Mouse (Mus musculus) heart, postnatal 36 days (tissue): ENCODE data around the gene Tex12. TPM values are rescaled to one million over a fixed set of nuclear protein-coding genes. Genes with fewer than 3 reads are reported as not detected.

Experiments
- DNase-seq, 2 experiments: peaks; one replicate each; pipeline ENCODE4 v3.0.0; 2021 to 2022
- intact Hi-C: fragments of 180-260 bp; cut with DNase I; formaldehyde crosslinking; loops from one replicate; pipeline ENCODE4 v1.15.1; 2025
- total RNA-seq, 2 experiments: library from RNA; stranded (reverse); gene quantifications; 2 replicates each; pipeline ENCODE4 v1.2.3; 2021

The Tex12 gene
- total RNA-seq, 2 experiments from 2014 or later, result not detected

DNA sequence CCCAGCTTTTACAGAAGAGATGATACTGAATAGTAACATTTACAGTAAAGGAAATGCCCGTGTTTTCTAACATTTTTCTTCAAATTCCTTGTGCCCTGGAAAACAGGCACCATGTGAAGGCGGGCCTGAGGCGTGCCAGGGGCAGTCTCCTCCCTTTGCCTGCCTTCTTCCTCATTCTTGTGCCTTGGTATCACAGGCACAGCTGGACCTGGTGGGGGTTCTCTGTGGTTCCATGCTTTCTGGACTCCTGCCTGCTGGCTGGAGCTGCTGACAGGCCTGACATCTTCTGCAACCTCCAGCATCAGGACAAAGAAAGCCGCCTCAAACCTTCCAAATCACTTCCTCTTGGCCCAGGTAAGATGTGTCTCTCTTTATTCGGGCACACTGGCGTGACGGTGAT, 4.0 kb upstream of the Tex12 start:
- DNase-seq, result no peak
- intact Hi-C loops, result no loop called here

DNA sequence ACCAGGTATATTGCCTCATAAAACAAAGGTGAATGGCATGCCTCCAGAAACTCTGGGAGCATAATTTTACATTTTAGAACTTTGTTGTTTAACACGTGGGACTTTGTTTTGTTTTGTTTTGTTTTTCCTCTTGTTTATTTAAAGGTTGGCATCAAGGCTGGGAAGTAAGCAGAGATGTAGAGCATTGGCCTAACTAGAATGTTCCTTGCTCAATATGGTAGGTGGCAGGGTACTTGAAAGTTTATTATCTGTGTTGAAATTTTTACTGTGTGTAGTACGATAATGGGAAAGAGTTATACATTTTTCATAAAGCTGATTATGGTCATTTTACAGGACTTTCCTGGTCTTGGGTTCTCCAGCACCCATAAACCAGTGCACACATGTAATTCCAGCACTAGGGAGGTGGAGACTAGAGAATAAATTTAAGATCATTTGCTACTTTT, 814 bp upstream of the Tex12 start:
- intact Hi-C loops, result no loop called here
- DNase-seq, result no peak

DNA sequence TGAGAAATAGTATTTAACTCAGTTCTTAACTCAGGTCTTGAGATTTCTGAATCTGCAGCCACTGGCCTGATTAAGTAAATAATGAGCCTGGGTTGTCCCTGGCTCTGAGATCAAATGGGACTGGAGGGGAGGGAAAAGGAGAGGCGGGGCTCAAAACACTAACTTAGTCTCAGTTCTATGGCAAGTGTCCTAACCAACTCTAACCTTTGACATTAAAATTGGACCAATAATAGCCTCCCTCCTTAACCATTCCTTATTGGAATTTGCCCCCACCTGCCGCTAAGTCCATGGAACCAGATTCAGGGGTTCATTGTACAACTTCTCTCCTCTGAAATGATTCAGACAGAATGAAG, 6.1 kb downstream of the Tex12 start, which contains the start of gene Bco2:
Gene Bco2 (minus strand): TSS at position 88 of the 353 bp plus-strand sequence.
- intact Hi-C loops, result no loop called here
- DNase-seq, result no peak

DNA sequence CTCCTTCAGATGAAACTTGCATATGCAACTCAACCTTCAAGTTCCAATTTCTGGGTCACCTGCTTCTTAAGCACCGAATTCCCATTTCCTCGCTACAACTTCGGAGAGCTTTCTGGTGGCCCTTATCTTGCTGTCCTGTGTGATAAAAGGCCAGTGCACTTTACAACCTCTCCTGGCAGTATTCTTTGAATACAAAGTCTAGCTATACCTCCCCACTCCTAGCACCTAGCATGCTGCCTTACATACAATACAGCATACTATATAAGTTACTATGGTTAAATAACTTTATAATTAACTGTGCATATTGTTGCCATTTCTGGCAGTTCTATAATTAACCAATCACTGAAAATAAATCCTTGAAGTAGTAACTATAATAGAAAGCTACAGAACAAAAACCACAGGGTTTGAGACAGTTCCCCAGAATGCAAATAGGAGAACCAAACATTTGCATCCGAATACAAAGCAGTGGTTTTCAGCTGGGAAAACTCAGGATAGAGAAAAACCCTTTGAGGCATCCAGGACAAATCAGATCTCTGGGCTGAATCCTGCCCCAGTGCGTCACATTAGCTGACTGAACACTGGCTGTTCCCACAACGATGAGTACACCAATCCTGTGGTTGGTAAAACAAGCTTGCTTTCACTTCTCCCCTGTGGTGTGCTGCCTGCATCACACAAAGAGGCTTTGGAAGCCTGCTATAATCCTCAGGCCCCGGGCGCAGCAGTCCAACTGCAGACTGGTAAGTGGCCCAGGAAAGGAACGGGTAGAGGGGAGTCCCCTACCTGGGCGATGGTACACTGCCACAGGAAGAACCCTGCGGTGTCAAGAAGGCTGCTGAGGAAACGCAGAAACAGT, 6.7 kb downstream of the Tex12 start, which contains the start of gene Il18:
Gene Il18 (plus strand): TSS at position 587 of the 853 bp plus-strand sequence.
- intact Hi-C loops, result no loop called here

DNA sequence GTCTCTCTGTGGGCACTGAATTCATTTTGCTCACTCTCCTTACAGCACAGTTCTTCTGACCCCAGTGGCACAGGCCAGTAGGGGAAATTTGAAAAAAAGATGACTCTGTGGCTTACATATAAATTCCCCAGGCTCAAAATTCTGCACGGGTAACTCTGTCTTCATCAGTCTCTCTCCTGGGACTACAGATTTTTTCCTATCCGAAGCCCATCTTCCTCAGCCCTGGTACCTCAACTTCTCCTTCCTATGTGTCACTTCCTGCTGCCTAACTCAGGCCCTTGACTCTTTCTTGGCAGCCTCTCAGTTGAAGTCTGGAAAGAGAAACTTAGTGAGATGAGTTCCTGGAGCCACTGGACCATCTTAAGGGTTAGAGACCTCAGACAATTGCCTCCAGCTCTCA, 7.6 kb downstream of the Tex12 start:
- intact Hi-C loops, result no loop called here
- no peak for DNase-seq

More for the DNA sequence above, 6.7 kb downstream of the Tex12 start, which contains the start of gene Il18:
- DNase-seq, result peak; percentile 18 to 22

DNA sequence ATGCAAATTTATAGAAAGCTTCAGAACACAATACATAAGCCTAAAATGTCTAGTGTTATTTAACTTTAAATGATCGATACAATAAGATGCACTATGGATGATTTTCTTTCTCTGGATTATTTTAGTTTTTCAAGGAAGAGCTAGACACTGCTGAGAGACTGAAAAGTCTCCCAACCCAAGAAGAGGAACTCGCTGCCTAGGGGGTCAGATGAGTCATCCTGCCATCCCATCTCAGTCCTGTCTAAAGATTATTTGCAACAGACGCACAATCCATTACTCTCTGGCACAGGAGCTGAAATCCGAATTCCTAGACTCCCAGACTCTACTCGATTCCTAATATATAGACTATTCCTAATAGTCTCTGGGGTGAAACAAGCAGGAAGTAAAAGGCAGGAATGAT, 8.9 kb downstream of the Tex12 start:
- intact Hi-C loops, result no loop called here
- DNase-seq, result no peak

DNA sequence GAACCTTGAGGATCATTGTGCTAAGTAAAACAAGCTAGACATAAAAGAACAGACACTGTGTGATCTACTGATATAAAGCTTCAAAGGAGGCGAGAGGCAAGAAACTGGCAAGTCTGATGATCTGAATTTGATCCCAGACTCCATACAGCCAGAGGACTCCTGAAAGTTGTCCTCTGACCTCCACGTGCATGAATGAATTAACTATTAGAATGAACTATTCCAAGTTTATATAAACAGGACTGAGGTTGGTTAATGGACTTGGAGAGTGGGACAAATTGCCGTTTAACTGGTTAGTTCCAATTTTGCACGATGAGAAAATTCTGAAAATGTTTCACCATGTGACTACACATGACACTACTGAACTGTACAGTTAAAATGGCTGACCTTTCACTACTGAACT, 12.2 kb downstream of the Tex12 start:
- intact Hi-C loops, result no loop called here
- no peak for DNase-seq

DNA sequence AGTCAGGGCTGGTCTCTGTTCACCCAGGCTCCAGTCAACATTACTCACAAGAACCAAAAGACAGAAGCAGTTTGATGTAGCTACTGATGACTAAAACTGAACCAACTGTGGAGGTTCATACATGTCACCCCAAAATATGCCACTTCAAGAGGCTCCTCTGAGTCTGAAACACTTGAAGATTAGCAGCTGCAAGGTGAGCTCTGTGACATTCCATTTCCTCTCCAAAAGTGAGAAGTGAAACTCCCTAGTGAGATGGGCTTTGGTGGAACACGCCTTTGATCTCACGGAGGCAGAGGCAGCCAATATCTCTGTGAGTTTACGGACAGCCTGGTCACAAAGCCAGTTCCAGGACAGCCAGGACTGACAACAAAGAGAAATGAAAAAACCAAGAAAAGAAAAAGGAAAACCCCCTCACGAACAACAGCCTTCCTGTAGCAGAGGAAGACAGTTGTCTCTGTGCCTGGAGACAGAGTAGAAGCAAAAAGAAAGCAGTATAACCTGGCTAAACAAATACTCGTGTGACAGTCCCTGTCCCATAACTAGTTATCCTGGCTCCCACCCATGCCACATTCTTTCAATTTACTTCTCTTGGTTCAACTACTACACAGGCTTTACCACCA, 13.2 kb downstream of the Tex12 start:
- intact Hi-C loops, result no loop called here
- DNase-seq, result no peak

DNA sequence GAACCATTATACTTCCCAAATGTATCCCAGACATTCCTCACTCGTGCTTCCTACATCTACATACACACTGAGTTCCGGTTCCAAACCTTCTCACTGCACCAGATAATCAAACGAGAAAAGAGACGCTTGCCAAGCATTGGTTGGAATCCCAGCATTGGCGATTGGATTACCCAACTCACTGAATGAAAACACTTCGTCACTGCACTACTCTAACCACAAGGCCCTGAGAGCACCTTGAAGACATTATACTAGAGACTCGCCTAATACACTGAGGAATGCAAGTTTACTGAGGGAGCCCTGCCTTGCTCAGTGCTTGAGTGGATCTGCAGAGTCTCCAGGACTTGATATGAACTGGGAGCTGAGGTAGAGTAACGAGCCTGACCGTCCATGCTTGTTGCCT, 18.7 kb downstream of the Tex12 start:
- DNase-seq, result no peak
- intact Hi-C loops, result no loop called here

DNA sequence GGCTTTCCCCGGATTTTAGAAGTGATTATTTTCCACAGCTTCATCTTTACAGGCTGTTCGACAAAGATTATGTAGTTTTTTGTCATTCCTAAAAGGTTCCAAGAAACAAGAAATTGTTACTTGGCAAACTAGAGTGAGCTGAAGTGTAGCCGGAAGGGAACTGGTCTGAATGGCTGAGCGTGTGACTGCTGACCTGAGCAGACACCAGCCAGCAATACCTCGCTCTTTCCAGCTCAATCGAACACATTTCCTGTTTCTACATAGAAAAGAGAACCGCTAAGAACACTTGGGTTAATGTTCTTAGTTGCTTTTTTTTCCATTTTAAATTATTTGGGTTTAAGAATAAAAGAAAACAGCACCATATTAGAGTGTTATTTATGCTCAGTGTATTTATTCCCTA, 21.0 kb downstream of the Tex12 start:
- DNase-seq, result no peak
- intact Hi-C loops, result no loop called here

DNA sequence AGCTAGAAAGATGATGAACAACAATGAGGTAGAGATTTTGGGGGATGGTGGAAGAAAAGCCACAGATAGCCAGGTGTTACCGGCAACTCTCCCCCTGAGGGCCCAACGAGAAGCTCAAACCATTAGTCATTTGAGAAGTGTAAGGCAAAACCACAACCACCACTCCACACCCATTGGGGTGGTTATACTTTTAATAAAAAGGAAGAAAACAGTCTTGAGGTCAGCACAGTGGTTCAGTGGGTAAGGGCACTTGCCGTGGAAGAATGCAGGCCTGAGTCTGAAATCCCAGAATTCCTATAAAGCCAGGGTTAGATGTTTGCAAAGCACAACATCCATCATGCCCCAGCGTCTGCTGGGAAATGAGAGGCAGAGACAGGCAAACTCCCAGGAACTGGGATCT, 23.8 kb downstream of the Tex12 start:
- intact Hi-C loops, result no loop called here
- no peak for DNase-seq

DNA sequence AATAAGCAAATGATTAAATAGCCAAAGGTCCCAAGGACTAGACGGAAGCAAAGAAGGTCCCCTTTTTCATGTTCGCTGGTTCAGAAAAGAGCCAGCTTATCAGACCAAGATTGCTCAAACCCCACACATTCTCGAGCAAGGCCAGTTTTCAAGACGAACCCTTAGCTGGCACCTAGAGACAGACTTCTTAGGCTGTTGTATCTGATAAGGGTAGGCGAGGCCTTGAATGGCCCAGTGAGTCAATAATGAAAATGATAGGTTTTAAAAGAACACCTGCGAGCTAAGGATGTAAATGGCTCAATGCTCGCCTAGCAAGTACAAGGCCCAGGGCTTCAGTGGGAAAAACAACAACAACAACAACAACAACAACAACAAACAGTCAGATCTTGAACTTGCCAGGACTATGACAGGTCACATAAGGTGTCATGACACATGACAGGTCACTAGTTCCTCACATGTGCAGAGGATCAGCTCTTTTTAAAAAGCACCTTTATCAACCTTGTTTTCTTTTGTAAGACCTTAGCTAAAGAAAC, 24.5 kb downstream of the Tex12 start:
- DNase-seq, result no peak
- intact Hi-C loops, result no loop called here

DNA sequence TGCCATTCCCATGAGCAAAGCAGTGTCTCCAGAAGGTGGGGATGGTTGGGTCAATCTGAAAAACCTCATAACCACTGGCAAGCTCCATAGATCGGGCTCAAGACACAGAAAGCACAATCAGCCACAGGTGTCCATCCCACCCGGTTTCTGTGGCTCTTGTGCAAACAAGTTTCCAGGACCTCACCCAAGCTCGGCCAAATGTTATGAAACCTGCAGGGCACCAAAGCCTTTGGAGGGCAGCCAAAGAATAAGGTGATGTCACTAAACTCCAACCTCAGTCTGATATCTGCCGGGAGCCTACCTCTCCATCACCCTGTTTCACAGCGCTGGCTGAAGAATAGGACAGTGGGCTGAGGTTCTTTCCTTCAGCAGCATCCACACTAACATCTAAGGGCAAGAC, 25.2 kb downstream of the Tex12 start:
- intact Hi-C loops, result no loop called here
- DNase-seq, result no peak

DNA sequence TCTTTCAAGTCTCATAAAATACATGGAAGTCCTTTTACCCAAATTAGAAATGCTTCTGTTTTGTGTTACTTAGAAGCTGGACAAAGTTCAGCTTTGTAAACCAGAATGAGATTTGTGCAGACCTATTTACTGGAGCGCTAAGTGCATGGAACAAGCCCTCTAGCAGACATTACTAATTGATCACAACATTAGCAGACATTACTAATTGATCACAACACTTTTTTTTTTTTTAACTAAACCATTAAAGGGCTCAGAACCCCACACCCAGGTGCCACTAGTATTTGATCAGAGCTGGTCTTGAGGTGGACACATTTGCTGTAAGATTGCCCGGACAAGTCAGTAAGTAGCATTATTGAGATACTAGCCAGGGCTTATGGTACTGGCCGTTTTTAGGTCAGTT, 27.3 kb downstream of the Tex12 start:
- DNase-seq, result no peak
- intact Hi-C loops, result no loop called here

DNA sequence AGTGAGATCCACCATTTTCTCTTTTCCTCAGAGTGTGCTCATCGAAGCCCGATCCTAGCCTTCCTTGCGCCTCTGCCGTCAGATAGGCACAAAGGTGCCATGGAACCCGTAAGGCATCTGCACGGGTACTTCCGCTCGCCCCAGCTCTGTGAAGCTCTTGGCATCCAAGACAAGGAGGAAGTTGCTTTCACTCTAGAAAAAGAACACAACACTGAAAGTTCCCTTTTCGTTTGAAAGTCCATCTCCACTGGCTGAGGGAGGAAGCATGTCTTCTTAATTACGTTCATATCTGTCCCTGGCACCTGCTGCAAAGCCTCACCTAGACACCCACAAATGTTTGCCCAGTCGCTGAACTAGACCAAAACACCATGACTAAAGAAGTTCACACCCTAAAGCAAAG, 27.8 kb downstream of the Tex12 start:
- intact Hi-C loops, result no loop called here
- DNase-seq, result no peak

DNA sequence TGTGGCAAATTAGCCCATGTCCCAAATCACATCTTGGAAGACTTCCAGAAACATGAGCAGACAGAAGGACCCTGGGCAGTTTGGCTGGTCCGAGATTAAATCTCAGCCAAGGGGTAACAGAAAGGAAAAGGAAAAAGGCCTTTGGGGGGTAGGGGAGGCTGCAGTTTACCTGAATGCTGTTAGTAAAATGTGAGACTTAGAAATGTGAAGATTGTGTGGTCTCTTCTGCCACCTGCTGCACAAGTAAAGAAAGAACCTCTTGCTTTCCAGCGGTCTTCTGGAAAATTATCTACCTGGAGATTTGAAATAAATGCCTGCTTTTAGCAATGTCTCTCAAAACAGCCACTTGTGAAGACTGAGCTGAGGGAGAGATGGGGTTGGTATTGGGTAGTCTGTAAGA, 30.2 kb downstream of the Tex12 start:
- intact Hi-C loops, result loop anchor here (1.0 kb wide), 1 partner anchor 198 kb away; no protein-coding TSS in a partner anchor
- DNase-seq, result no peak

DNA sequence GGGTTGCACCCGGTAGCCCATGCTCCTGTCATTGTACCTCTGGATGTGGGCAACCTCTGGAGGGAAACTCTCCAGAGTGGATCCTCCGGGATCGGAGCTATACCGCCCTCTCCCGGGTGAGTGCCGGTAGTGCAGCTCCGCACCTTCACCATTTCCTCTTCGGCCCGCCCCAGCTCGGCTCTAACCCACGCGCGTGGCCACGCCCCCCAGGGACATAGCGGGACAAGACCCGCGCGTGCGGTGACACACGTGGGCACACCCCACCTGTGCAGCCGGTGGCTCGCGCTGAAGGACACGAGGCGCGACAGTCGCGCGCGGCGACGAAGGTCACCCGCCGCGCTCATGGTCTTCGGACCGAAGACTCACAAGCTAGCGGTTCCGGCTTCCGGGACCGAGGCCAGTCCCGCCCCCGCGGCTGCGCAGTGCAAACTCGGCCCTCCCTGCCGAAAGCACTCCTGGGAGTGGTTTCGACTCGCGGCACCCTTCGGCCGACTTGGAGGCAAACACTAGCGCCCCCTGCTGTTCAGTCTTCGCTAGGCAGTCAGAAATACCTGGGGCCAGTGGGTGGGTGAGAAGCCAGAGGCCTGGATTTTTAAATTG, 32.7 kb downstream of the Tex12 start, which contains the start of gene Pts:
Gene Pts (minus strand): TSS at position 432 of the 600 bp plus-strand sequence.
- peak; percentile 97 to 99 for DNase-seq
- intact Hi-C loops, result loop anchor here (1.0 to 5.0 kb wide), 3 partner anchors 65 to 1036 kb away; no protein-coding TSS in a partner anchor

DNA sequence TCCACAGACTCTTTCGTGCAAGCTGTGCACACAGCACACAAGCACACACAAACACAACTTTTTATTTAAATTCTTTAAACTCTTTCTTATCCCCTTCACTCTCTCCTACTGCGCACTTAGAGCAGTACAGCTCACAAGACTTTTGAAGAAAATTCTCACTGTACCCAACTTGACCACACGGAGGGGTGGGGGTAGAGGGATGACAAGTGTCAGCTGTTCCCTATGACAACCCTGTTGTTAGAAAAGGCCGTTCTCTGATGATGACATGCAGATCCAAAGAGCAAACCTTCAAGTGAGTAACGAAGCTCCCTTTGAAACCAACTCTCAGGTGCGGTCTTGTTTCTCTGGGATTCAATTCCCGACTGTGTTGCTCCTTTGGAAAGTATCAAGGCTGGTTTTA, 33.3 kb downstream of the Tex12 start:
- no peak for DNase-seq
- intact Hi-C loops, result loop anchor here (1.0 to 5.0 kb wide), 3 partner anchors 65 to 1036 kb away; no protein-coding TSS in a partner anchor

DNA sequence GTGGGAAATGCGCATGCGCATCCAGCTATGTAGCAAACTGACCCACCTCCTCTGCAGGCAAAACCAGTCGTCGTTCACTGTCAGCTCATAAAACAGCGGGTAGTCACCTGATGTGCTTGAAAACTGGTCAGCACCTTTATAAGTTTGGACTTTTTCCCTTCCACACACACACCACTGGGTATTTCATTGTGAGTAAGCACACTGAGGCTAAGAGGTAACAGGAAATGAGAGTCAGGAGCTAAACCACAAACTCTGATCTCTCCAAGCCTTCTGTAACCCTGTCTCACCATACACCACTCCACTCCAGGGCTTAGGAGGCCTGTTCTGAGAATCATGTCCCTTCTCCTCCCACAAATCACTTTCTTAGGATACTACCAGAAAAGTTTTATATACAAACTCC, 35.5 kb downstream of the Tex12 start:
- no peak for DNase-seq
- intact Hi-C loops, result loop anchor here (5.0 kb wide), 2 partner anchors 78 to 1033 kb away; no protein-coding TSS in a partner anchor

DNA sequence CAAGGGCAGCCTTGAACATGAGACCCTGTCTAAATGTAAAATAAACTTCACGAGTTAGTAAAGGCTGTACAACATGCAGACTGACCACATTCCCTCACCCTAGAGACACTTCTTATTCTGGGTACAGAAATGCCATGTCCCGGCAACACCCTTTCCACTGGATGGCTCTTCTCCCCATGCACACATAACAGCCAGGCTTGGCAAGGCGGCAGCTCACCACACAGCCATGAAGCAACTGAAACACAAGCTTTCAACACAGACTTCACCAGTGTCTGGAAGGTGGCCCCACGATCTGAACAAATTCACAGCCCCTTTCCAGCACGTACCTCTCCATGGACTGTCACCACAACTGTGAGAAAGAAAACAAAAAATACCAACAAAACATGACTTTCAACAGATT, 36.2 kb downstream of the Tex12 start:
- DNase-seq, result no peak
- intact Hi-C loops, result loop anchor here (5.0 kb wide), 2 partner anchors 78 to 1033 kb away; no protein-coding TSS in a partner anchor

DNA sequence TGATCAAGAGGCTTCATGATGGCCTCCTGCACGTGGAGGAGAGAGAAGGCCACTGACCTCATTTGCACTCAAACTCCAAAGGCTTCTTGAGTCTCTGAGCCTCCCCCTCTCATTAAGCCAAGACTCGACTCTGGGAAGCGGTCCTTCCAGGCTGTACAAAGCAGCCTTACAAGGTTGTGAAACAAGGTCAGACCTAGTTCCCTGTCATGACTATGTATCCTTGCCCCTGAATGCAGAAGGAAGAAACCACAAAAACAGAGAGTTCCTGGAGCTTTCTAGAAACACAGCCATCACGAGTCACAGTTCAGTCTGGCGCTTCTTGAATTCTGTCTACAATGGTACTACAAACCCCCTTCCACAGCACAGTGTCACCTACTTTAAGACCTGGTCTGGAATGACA, 38.6 kb downstream of the Tex12 start:
- no peak for DNase-seq
- intact Hi-C loops, result no loop called here
